ENCODE assay signal across 23 mouse cellular contexts in genomic region chr11:51396451-51396850, GRCm38 (mm10).
"Had no signal": no experiment of that assay in that cellular context is flagged by ENCODE, and none has a peak within 500 bp of the region (broad histone marks: within the 10 kb centered on the region; RNA-seq: fewer than 3 reads in every experiment).

No protein-coding gene starts in this region.

- H3K4me3 ChIP-seq: heart, embryonic 10.5 days; heart, embryonic 12.5 days; hindbrain, embryonic 10.5 days; hindbrain, embryonic 12.5 days; intestine, embryonic 15.5 days; layer of hippocampus, adult 2 months; limb, embryonic 10.5 days; limb, embryonic 12.5 days had no signal

- H3K4me1 ChIP-seq: heart, embryonic 10.5 days; heart, embryonic 12.5 days; hindbrain, embryonic 10.5 days; hindbrain, embryonic 12.5 days had no signal

- H3K27me3 ChIP-seq: hindbrain, embryonic 12.5 days; intestine, embryonic 15.5 days; limb, embryonic 12.5 days had no signal

- H3K9ac ChIP-seq: forebrain, postnatal 0 days; heart, embryonic 12.5 days; hindbrain, embryonic 12.5 days; hindbrain, embryonic 14.5 days; intestine, embryonic 15.5 days; limb, embryonic 12.5 days had no signal

- ATAC-seq: forebrain, postnatal 0 days; hindbrain, embryonic 16.5 days; inflammation-experienced regulatory T-cells, adult 6 months; intestine, embryonic 15.5 days; intestine, postnatal 0 days had no signal

- H3K27ac ChIP-seq: heart, embryonic 10.5 days; hindbrain, embryonic 10.5 days; hindbrain, embryonic 12.5 days; hindbrain, embryonic 14.5 days; intestine, embryonic 15.5 days; layer of hippocampus, adult 2 months; limb, embryonic 12.5 days had no signal

- H3K4me2 ChIP-seq: heart, embryonic 12.5 days; hindbrain, embryonic 12.5 days; hindbrain, embryonic 14.5 days; intestine, embryonic 15.5 days; limb, embryonic 12.5 days had no signal

- H3K36me3 ChIP-seq: heart, embryonic 10.5 days; heart, embryonic 12.5 days; hindbrain, embryonic 10.5 days; hindbrain, embryonic 12.5 days; intestine, embryonic 15.5 days; limb, embryonic 10.5 days; limb, embryonic 12.5 days had no signal

- H3K9me3 ChIP-seq: heart, embryonic 10.5 days; heart, embryonic 12.5 days; hindbrain, embryonic 10.5 days; hindbrain, embryonic 12.5 days; intestine, embryonic 15.5 days; limb, embryonic 10.5 days; limb, embryonic 12.5 days had no signal

- DNase-seq: forebrain, postnatal 0 days; gastrocnemius, postnatal 14 days; gastrocnemius, postnatal 36 days; heart, adult 18-20 months; heart, postnatal 10 days; heart, postnatal 4 days; kidney, adult 18-20 months; kidney, adult 8-10 months; kidney, postnatal 10 days; kidney, postnatal 25 days; kidney, postnatal 4 days had no signal
